Mouse (Mus musculus): ENCODE measurements around the gene Wnt10b.

Wnt10b gene

GRCm38 (mm10) chr15:98762670-98763529 is 15.1 kb downstream of the Wnt10b start, which contains the start of gene Arf3:
Arf3 (minus strand) TSS chr15:98763214.
- POLR2A ChIA-PET, result interaction anchor here (0.6 to 5.4 kb wide), 88 partner anchors 9 to 677 kb away, joined by 3 to 95 read pairs (median 5); partner anchors contain the start of genes Fkbp11 (in 3 of the 4), Rnd1 (in 3 of the 4), Ddx23 (in 2 of the 4) and Adcy6 (in 1 of the 4)
- CTCF ChIA-PET, result interaction anchor here (0.5 to 2.4 kb wide), 31 partner anchors 9 to 869 kb away, joined by 3 to 13 read pairs (median 4); partner anchors contain the start of genes Adcy6 (in 1 of the 4), Ccdc65 (in 1 of the 4), Fkbp11 (in 1 of the 4) and Gm49450 (in 1 of the 4)

GRCm38 (mm10) chr15:98762201-98762621 is 15.7 kb downstream of the Wnt10b start:
- CTCF ChIA-PET, result interaction anchor here (0.5 to 2.4 kb wide), 27 partner anchors 8 to 1043 kb away, joined by 3 to 13 read pairs (median 4); partner anchors contain the start of genes Fkbp11 (in 1 of the 4), Gm49450 (in 1 of the 4), Prkag1 (in 1 of the 4) and Tuba1a (in 1 of the 4)
- POLR2A ChIA-PET, result interaction anchor here in 3 of 4 experiments (0.5 to 5.4 kb wide), 68 partner anchors 8 to 989 kb away, joined by 3 to 95 read pairs (median 5); partner anchors contain the start of genes Fkbp11 (in 3 of the 3), Rnd1 (in 3 of the 3), Ddx23 (in 2 of the 3) and Adcy6 (in 1 of the 3)

- ChIA-PET POLR2A (interaction anchor here in 3 of 4 experiments (0.6 to 16.1 kb wide), 20 partner anchors 8 to 237 kb away, joined by 3 to 202 read pairs (median 6); partner anchors contain the start of genes Arf3 (in 3 of the 3), Rnd1 (in 2 of the 3) and Fkbp11 (in 1 of the 3)), CTCF (interaction anchor here in 2 of 4 experiments (0.9 to 1.6 kb wide), 7 partner anchors 9 to 137 kb away, joined by 3 to 4 read pairs (median 4); partner anchors contain the start of genes Arf3 (in 2 of the 2) and Prkag1 (in 1 of the 2))
Observed at GRCm38 (mm10) chr15:98754125-98754524, 23.8 kb downstream of the Wnt10b start.

DNA sequence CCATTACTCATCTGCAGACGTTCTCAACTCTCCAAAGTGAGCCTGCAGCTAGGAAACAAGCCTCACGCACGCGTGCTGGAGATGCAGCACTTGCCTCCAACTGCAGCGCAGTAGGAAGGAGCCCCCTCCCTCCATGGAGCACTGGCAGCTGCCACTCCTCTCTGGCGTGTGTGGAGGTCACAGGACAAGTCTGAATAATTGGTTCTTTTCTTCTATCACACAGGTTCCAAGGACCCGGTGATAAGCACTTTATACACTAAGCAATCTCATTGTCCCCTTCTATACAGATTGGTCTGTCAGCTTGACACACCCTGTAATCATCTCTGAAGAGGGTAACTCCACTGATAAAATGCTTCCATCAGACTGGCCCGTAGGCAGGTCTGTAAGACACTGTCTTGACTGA is 24.9 kb downstream of the Wnt10b start:
- ChIA-PET CTCF (interaction anchor here in 3 of 4 experiments (0.5 to 1.8 kb wide), 7 partner anchors 10 to 1715 kb away, joined by 3 to 5 read pairs (median 4); no protein-coding TSS in a partner anchor), POLR2A (interaction anchor here (0.6 to 16.1 kb wide), 21 partner anchors 9 to 248 kb away, joined by 3 to 202 read pairs (median 6); partner anchors contain the start of genes Arf3 (in 3 of the 4) and Fkbp11 (in 2 of the 4))

- POLR2A ChIA-PET, result interaction anchor here in 3 of 4 experiments (0.8 to 16.1 kb wide), 12 partner anchors 11 to 185 kb away, joined by 3 to 202 read pairs (median 4); partner anchors contain the start of genes Arf3 (in 2 of the 3) and Fkbp11 (in 1 of the 3)
- CTCF ChIA-PET, result interaction anchor here in 2 of 4 experiments (0.6 to 2.2 kb wide), 6 partner anchors 10 to 332 kb away, joined by 3 to 15 read pairs (median 8); partner anchors contain the start of genes Arf3 (in 1 of the 2) and Fkbp11 (in 1 of the 2)
Observed at GRCm38 (mm10) chr15:98749093-98749492, 28.9 kb downstream of the Wnt10b start.

GRCm38 (mm10) chr15:98747296-98747695 is 30.7 kb downstream of the Wnt10b start:
- ChIA-PET CTCF (interaction anchor here in 3 of 4 experiments (0.6 to 1.8 kb wide), 5 partner anchors 9 to 719 kb away, joined by 3 to 7 read pairs (median 3); partner anchors contain the start of gene Ccdc65 (in 1 of the 3)), POLR2A (interaction anchor here in 2 of 4 experiments (1.1 to 16.1 kb wide), 16 partner anchors 8 to 188 kb away, joined by 3 to 202 read pairs (median 8); partner anchors contain the start of genes Arf3 (in 2 of the 2), Fkbp11 (in 2 of the 2) and Tuba1b (in 1 of the 2))

DNA sequence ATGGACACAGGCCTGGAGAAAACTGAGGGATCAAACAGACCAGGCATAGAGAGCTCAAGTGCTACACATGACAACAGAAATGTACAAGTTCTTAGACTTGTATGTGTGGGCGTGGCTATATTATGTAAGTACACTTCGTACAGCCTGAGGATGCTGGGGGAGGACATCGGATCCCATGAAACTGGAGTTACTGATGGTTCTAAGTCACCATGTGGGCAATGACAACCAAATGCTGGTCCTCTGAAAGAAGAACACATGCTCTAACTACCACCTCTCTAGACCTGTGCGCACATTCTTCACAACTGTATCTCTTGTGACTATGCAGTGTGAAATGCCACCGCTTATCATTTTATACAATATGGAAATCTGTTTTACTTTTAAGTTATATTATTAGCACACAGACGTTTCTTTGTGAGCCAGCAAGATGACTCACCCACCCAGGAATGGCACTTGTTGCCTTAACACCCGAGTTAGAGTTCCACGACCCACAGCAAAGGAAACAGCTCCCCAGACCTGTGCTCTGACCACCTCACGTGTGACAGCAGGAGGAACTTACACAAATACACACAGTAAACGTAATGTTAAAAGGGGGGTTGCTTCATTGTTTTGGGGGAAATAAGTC is 31.5 kb downstream of the Wnt10b start:
- ChIA-PET CTCF (interaction anchor here in 2 of 4 experiments (0.6 to 1.0 kb wide), 4 partner anchors 8 to 720 kb away, joined by 3 to 7 read pairs (median 3); no protein-coding TSS in a partner anchor), POLR2A (interaction anchor here in 2 of 4 experiments (0.9 to 16.1 kb wide), 12 partner anchors 8 to 189 kb away, joined by 3 to 202 read pairs (median 8); partner anchors contain the start of genes Arf3 (in 2 of the 2), Adcy6 (in 1 of the 2), Fkbp11 (in 1 of the 2) and Tuba1b (in 1 of the 2))

GRCm38 (mm10) chr15:98743863-98744262 is 34.1 kb downstream of the Wnt10b start:
- POLR2A ChIA-PET, result interaction anchor here in 3 of 4 experiments (0.6 to 16.1 kb wide), 14 partner anchors 9 to 193 kb away, joined by 3 to 202 read pairs (median 8); partner anchors contain the start of genes Arf3 (in 3 of the 3), Fkbp11 (in 2 of the 3), Rnd1 (in 1 of the 3) and Tuba1b (in 1 of the 3)
- CTCF ChIA-PET, result interaction anchor here in 3 of 4 experiments (0.6 to 1.5 kb wide), 8 partner anchors 9 to 68 kb away, joined by 3 to 7 read pairs (median 4); partner anchors contain the start of genes Ccdc65 (in 1 of the 3) and Wnt1 (in 1 of the 3)

- CTCF ChIA-PET, result interaction anchor here in 3 of 4 experiments (0.6 to 1.7 kb wide), 13 partner anchors 9 to 163 kb away, joined by 3 to 8 read pairs (median 3); partner anchors contain the start of genes Fkbp11 (in 1 of the 3) and Wnt1 (in 1 of the 3)
- POLR2A ChIA-PET, result interaction anchor here (0.5 to 16.1 kb wide), 22 partner anchors 9 to 493 kb away, joined by 3 to 202 read pairs (median 5); partner anchors contain the start of genes Arf3 (in 3 of the 4), Fkbp11 (in 2 of the 4), Rnd1 (in 1 of the 4) and Tuba1b (in 1 of the 4)
Observed at GRCm38 (mm10) chr15:98742766-98743428, 35.1 kb downstream of the Wnt10b start.

DNA sequence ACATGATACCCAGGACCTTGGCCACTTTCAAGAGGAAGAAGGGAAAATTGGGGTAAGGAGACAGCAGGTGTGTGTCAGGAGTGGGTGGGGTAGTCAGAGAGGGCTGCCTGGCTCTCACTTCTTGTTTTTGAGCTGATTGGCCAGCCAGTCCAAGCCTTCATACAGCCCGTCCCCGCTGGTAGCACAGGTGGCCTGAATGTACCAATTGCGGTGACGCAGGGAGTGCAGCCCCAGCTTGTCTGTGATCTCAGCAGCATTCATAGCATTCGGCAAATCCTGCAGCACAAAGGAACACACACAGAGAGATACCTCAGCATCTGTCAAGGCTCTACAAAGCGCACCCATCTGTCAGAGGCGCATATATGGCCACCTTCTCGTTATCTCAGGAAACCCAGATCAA is 37.7 kb downstream of the Wnt10b start:
- ChIA-PET CTCF (interaction anchor here in 2 of 4 experiments (0.6 to 1.3 kb wide), 5 partner anchors 11 to 141 kb away, joined by 3 to 5 read pairs (median 3); partner anchors contain the start of genes Arf3 (in 1 of the 2) and Ccdc65 (in 1 of the 2)), POLR2A (interaction anchor here in 2 of 4 experiments (1.2 to 16.1 kb wide), 10 partner anchors 7 to 45 kb away, joined by 3 to 202 read pairs (median 5); partner anchors contain the start of genes Fkbp11 (in 2 of the 2), Arf3 (in 1 of the 2) and Wnt10b (in 1 of the 2))

- ChIA-PET CTCF (interaction anchor here (0.6 to 3.3 kb wide), 27 partner anchors 8 to 545 kb away, joined by 3 to 32 read pairs (median 3); partner anchors contain the start of genes Fkbp11 (in 2 of the 4), Arf3 (in 1 of the 4) and Ddx23 (in 1 of the 4)), POLR2A (interaction anchor here in 3 of 4 experiments (0.6 to 16.0 kb wide), 17 partner anchors 8 to 76 kb away, joined by 3 to 202 read pairs (median 5); partner anchors contain the start of genes Arf3 (in 2 of the 3), Fkbp11 (in 2 of the 3), Ddx23 (in 1 of the 3) and Rnd1 (in 1 of the 3))
Observed at GRCm38 (mm10) chr15:98738796-98739195, 39.2 kb downstream of the Wnt10b start.

GRCm38 (mm10) chr15:98737881-98738280 is 40.1 kb downstream of the Wnt10b start:
- ChIA-PET POLR2A (interaction anchor here in 2 of 4 experiments (0.8 to 16.0 kb wide), 14 partner anchors 10 to 75 kb away, joined by 3 to 202 read pairs (median 6); partner anchors contain the start of genes Arf3 (in 2 of the 2), Ddx23 (in 2 of the 2), Fkbp11 (in 2 of the 2) and Rnd1 (in 1 of the 2)), CTCF (interaction anchor here (0.5 to 3.3 kb wide), 27 partner anchors 9 to 816 kb away, joined by 3 to 32 read pairs (median 3); partner anchors contain the start of genes Fkbp11 (in 2 of the 4), Arf3 (in 1 of the 4) and Ddx23 (in 1 of the 4))

- CTCF ChIA-PET, result interaction anchor here in 2 of 4 experiments (1.1 to 3.3 kb wide), 5 partner anchors 9 to 63 kb away, joined by 3 to 32 read pairs (median 4); partner anchors contain the start of gene Fkbp11 (in 1 of the 2)
Observed at GRCm38 (mm10) chr15:98736521-98736920, 41.4 kb downstream of the Wnt10b start.

GRCm38 (mm10) chr15:98733976-98734566 is 43.9 kb downstream of the Wnt10b start:
- ChIA-PET POLR2A (interaction anchor here (0.5 to 16.0 kb wide), 13 partner anchors 12 to 344 kb away, joined by 3 to 202 read pairs (median 4); partner anchors contain the start of genes Arf3 (in 2 of the 4) and Rnd1 (in 2 of the 4)), CTCF (interaction anchor here in 3 of 4 experiments (0.8 to 1.2 kb wide), 6 partner anchors 9 to 217 kb away, joined by 3 to 4 read pairs (median 3); no protein-coding TSS in a partner anchor)

More at GRCm38 (mm10) chr15:98736521-98736920, 41.4 kb downstream of the Wnt10b start:
- POLR2A ChIA-PET, result interaction anchor here in 2 of 4 experiments (0.6 to 16.0 kb wide), 7 partner anchors 9 to 339 kb away, joined by 3 to 202 read pairs (median 5); partner anchors contain the start of gene Fkbp11 (in 2 of the 2)

Data from embryonic stem cell, embryonic (primary cell).